Mouse (Mus musculus): ENCODE measurements around the gene Nfatc3. TPM values are rescaled to one million over a fixed set of nuclear protein-coding genes. Genes with fewer than 3 reads are reported as not detected.

The Nfatc3 gene
- total and polyA plus RNA-seq, 3 experiments, result 29.0 to 96.3 (median 37.8) TPM

- no peaks in the 10 kb centered on the region for H3K9me3 ChIP-seq (replicated peaks; ENCODE audit: low read length)
- peaks cover 33 to 84% of the 10 kb centered on the region in 2 experiments for H3K36me3 ChIP-seq (replicated peaks in 1 of 2; ENCODE audit: control insufficient read depth in 1 of 2, insufficient read depth in 1 of 2, low read length in 1 of 2)
- H3K4me2 ChIP-seq (ENCODE audit: insufficient read depth, low read depth, poor library complexity, severe bottlenecking), result no peak overlapping the region
- dilution Hi-C loops (cut with MboI; ENCODE audit: extremely low pct_ligation_motif_present, extremely low pct_unique_long_range_greater_than_20kb, low sequenced_read_pairs) (no loop called here), in situ Hi-C loops (cut with MboI; ENCODE audit: low pct_ligation_motif_present, low pct_unique_long_range_greater_than_20kb, low sequenced_read_pairs) (loop anchor here (25.0 kb wide), 1 partner anchor 335 kb away; the partner anchor contains the start of genes 4933405L10Rik, Acd, Enkd1 and Pard6a)
- H3K4me3 ChIP-seq (replicated peaks in 1 of 3; ENCODE audit: low read depth in 2 of 3, low read length in 2 of 3, poor library complexity in 1 of 3), result peak overlapping the region in 1 of 3 experiments; percentile 23
- no peaks in the 10 kb centered on the region for H3K27me3 ChIP-seq (replicated peaks)
- peaks cover 26% of the 10 kb centered on the region for H3K79me2 ChIP-seq (replicated peaks; ENCODE audit: control insufficient read depth, extremely low read depth, insufficient read depth, poor library complexity, severe bottlenecking)
- TF ChIP-seq NRF1 (IDR thresholded peaks at IDR 0.05; ENCODE audit: low read depth, low read length) (peak; percentile 56), MEF2A (IDR thresholded peaks at IDR 0.05; ENCODE audit: borderline replicate concordance, low read depth, low read length) (no peak), MAFK (IDR thresholded peaks at IDR 0.05; ENCODE audit: insufficient replicate concordance, low read length) (no peak), E2F4 (IDR thresholded peaks at IDR 0.05; ENCODE audit: insufficient replicate concordance, low read depth, low read length) (no peak), USF1 (IDR thresholded peaks at IDR 0.05; ENCODE audit: low read depth, low read length) (no peak), ZC3H11A (IDR thresholded peaks at IDR 0.05; ENCODE audit: low read depth, low read length) (no peak), ZKSCAN1 (IDR thresholded peaks at IDR 0.05; ENCODE audit: borderline replicate concordance, low read depth, low read length) (no peak)
- DNase-seq (ENCODE audit: extremely low read depth), result no peak
- H3K9ac ChIP-seq (ENCODE audit: insufficient read depth, low read depth), result no peak overlapping the region
- peaks cover 22 to 76% of the 10 kb centered on the region in 2 experiments for H3K4me1 ChIP-seq (ENCODE audit: control insufficient read depth in 1 of 2, insufficient read depth in 2 of 2)
- H3K27ac ChIP-seq (ENCODE audit: insufficient read depth, low read depth), result peak overlapping the region; percentile 40
Observed at GRCm38 (mm10) chr8:106046872-106047559, 11.6 kb upstream of the Nfatc3 start.

- dilution Hi-C loops (cut with MboI; ENCODE audit: extremely low pct_ligation_motif_present, extremely low pct_unique_long_range_greater_than_20kb, low sequenced_read_pairs), result no loop called here
- in situ Hi-C loops (cut with MboI; ENCODE audit: low pct_ligation_motif_present, low pct_unique_long_range_greater_than_20kb, low sequenced_read_pairs), result loop anchor here (25.0 kb wide), 1 partner anchor 336 kb away; the partner anchor contains the start of genes 4933405L10Rik, Acd, Enkd1 and Pard6a
- H3K4me2 ChIP-seq (ENCODE audit: insufficient read depth, low read depth, poor library complexity, severe bottlenecking), result no peak overlapping the region
- H3K9me3 ChIP-seq (replicated peaks; ENCODE audit: low read length), result no peaks in the 10 kb centered on the region
- no peak for DNase-seq (ENCODE audit: extremely low read depth)
- H3K79me2 ChIP-seq (replicated peaks; ENCODE audit: control insufficient read depth, extremely low read depth, insufficient read depth, poor library complexity, severe bottlenecking), result peaks cover 28% of the 10 kb centered on the region
- no peak overlapping the region for H3K9ac ChIP-seq (ENCODE audit: insufficient read depth, low read depth)
- H3K4me1 ChIP-seq (ENCODE audit: control insufficient read depth in 1 of 2, insufficient read depth in 2 of 2), result peaks cover 22 to 70% of the 10 kb centered on the region in 2 experiments
- H3K27ac ChIP-seq (ENCODE audit: insufficient read depth, low read depth), result peak overlapping the region; percentile 48; the same call in 1 of the 2 replicates
- no peaks in the 10 kb centered on the region for H3K27me3 ChIP-seq (replicated peaks)
- H3K4me3 ChIP-seq (replicated peaks in 1 of 3; ENCODE audit: low read depth in 2 of 3, low read length in 2 of 3, poor library complexity in 1 of 3), result peak overlapping the region in 1 of 3 experiments; percentile 23
- H3K36me3 ChIP-seq (replicated peaks in 1 of 2; ENCODE audit: control insufficient read depth in 1 of 2, insufficient read depth in 1 of 2, low read length in 1 of 2), result peaks cover 31 to 78% of the 10 kb centered on the region in 2 experiments
- no peak for TF ChIP-seq ELF1 (IDR thresholded peaks at IDR 0.05; ENCODE audit: low read depth, low read length)
- TF ChIP-seq KAT2A (IDR thresholded peaks at IDR 0.05; ENCODE audit: insufficient replicate concordance, low read length), result no peak
- no peak for TF ChIP-seq RCOR1 (conservative IDR thresholded peaks at IDR 0.05; ENCODE audit: low read depth, low read length)
- no peak for TF ChIP-seq BHLHE40 (IDR thresholded peaks at IDR 0.05; ENCODE audit: low read depth, low read length)
- TF ChIP-seq MAX (IDR thresholded peaks at IDR 0.05; ENCODE audit: low read length), result no peak
- TF ChIP-seq ZMIZ1 (IDR thresholded peaks at IDR 0.05; ENCODE audit: low read depth, low read length), result no peak
- TF ChIP-seq CHD2 (IDR thresholded peaks at IDR 0.05; ENCODE audit: low read length), result no peak
- no peak for TF ChIP-seq CTCF (conservative IDR thresholded peaks at IDR 0.05 in 1 of 2, IDR thresholded peaks at IDR 0.05 in 1 of 2; ENCODE audit: low read depth in 2 of 2, low read length in 2 of 2)
- TF ChIP-seq PAX5 (IDR thresholded peaks at IDR 0.05; ENCODE audit: low read length), result no peak
- TF ChIP-seq ZKSCAN1 (IDR thresholded peaks at IDR 0.05; ENCODE audit: borderline replicate concordance, low read depth, low read length), result no peak
- no peak for TF ChIP-seq NRF1 (IDR thresholded peaks at IDR 0.05; ENCODE audit: low read depth, low read length)
- TF ChIP-seq EP300 (IDR thresholded peaks at IDR 0.05; ENCODE audit: low read length), result no peak
- no peak for TF ChIP-seq JUN (IDR thresholded peaks at IDR 0.05; ENCODE audit: insufficient read depth, low read depth, low read length)
- no peak for TF ChIP-seq RAD21 (IDR thresholded peaks at IDR 0.05; ENCODE audit: low read depth, low read length)
- TF ChIP-seq HCFC1 (IDR thresholded peaks at IDR 0.05; ENCODE audit: low read depth, low read length), result no peak
- no peak for TF ChIP-seq TCF12 (IDR thresholded peaks at IDR 0.05; ENCODE audit: low read depth, low read length)
- TF ChIP-seq GABPA (IDR thresholded peaks at IDR 0.05; ENCODE audit: insufficient replicate concordance, low read depth, low read length), result no peak
Observed at GRCm38 (mm10) chr8:106047854-106048630, 10.6 kb upstream of the Nfatc3 start.
